Mouse (Mus musculus) heart, adult 2 months (tissue): ENCODE measurements at regions not wholly inside any gene's neighbourhood (a gene's known extent, or its start where the extent isn't known, plus 50 kb on each side); places are given as distances from the start of the nearest gene placed in this dataset.

ENCODE experiments used
- CTCF ChIP-seq: fragments of 200-600 bp; IDR thresholded peaks from 2 replicates; pipeline ENCODE4 v1.8.1; 2022; ENCODE audit warnings: antibody characterized with exemption, mild to moderate bottlenecking, moderate library complexity
- EP300 ChIP-seq: fragments of 200-500 bp; IDR thresholded peaks from 2 replicates; pipeline ENCODE4 v1.6.1; 2011; ENCODE audit warnings: low read depth, low read length, control low read depth; ENCODE audit not compliant: insufficient read depth

DNA sequence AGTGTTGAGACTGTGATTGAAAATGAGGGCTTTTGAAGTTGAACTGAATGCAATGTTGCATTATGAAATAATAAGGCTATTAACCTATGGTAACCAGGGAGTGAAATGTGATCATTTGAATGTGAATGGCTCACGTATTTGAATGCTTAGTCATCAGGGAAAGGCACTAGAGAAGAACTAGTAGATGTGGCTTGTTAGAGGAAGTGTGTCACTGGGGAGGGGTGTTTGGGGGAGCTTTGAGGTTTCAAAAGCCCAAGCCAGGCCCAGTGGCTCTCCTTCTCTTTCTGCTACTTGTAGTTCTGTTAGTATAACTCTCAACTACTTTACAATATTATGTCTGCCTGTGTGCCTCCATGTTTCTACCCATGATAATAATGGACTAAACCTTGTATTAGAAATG, 373.6 kb upstream of the Htr2a start:
- TF ChIP-seq CTCF (no peak), EP300 (no peak)
